Mouse (Mus musculus) cortical plate, adult 2 months (tissue): ENCODE data around the gene Arhgap24.

Source experiments
- CTCF ChIP-seq: fragments of 200-500 bp; IDR thresholded peaks from 2 replicates; pipeline ENCODE4 v1.5.1; 2011; ENCODE audit warnings: mild to moderate bottlenecking, control low read depth, low read length; ENCODE audit not compliant: insufficient read depth; ENCODE audit errors: extremely low read depth
- POLR2A ChIP-seq: fragments of 200-500 bp; IDR thresholded peaks from 2 replicates; pipeline ENCODE4 v1.6.1; 2011; ENCODE audit warnings: mild to moderate bottlenecking, low read length, control low read depth; ENCODE audit not compliant: insufficient read depth; ENCODE audit errors: extremely low read depth

GRCm38 (mm10) chr5:102599102-102599501 is 117.9 kb downstream of the Arhgap24 start:
- TF ChIP-seq CTCF = no peak
- TF ChIP-seq POLR2A = no peak
